Mouse (Mus musculus): ENCODE measurements around the gene Fndc7.
"Not testable (repeated sequence)": the region's sequence is repeated elsewhere in the genome, so short reads cannot be mapped to it uniquely, and the experiment has no call there.

- not testable (repeated sequence) for TF ChIP-seq POLR2A, CTCF (IDR thresholded peaks at IDR 0.05; ENCODE audit: extremely low read depth, insufficient read depth, low read length)
Observed at GRCm38 (mm10) chr3:108833717-108834116, 56.1 kb downstream of the Fndc7 start.

Data from cortical plate, adult 2 months (tissue).